Mouse (Mus musculus) left cerebral cortex, adult 18-20 months (tissue): ENCODE results near the gene Kcnc4. TPM values are rescaled to one million over a fixed set of nuclear protein-coding genes. Genes with fewer than 3 reads are reported as not detected.

Experiments used
- DNase-seq, 2 experiments: peaks; one replicate each; pipeline ENCODE4 v3.0.0; 2021 to 2022; ENCODE audit warnings: low spot score in 2 of 2, mixed read lengths in 1 of 2
- long read RNA-seq, 2 experiments: library from polyadenylated mRNA; stranded (forward); transcript quantifications; one replicate each; pipeline ENCODE4 v2.0.0; 2021
- total RNA-seq, 2 experiments: library from RNA; stranded (reverse); gene quantifications; 2 replicates each; pipeline ENCODE4 v1.2.3; 2021

Kcnc4 gene
- total RNA-seq, result 10 to 100 TPM; 70.5 to 75.2 TPM
- long read RNA-seq, experiment 1, transcript Kcnc4-201 (4 exons, 3,667 nt), result major isoform, 44 of 95 reads
- long read RNA-seq, experiment 1, partial matches to known transcripts, result 10 of 95 reads
- long read RNA-seq, experiment 1, other reads (novel, unspliced or antisense), result 41 of 95 reads
- long read RNA-seq, experiment 2, transcript Kcnc4-201 (4 exons, 3,667 nt), result major isoform, 17 of 47 reads
- long read RNA-seq, experiment 2, partial matches to known transcripts, result 11 of 47 reads
- long read RNA-seq, experiment 2, other reads (novel, unspliced or antisense), result 19 of 47 reads

- no peak for DNase-seq
Measured at GRCm38 (mm10) chr3:107459196-107459772, at the start of gene Kcnc4. TSS of gene Kcnc4 (minus strand) at chr3:107459552.

DNA sequence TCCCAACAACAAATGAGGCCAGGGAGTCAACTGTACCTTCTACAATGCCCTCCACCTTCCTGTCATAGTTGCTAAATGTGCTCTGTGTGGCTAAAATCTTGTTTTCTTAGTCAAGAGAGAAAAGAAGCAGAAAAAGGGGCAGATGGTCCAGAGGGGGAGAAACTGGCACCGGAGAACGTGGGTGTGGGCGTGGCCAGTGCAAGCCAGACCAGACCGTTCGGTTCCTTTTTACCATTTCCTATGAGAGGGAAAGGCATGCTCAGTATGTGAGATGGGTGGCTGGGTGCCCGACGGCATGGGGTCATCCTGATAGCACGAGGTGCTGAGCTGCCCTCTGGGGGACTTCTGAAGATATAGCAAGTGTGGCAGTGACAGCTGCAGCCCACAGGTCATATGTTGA, 49.3 kb upstream of the Kcnc4 start:
- DNase-seq, result peak; percentile 57 to 64

DNA sequence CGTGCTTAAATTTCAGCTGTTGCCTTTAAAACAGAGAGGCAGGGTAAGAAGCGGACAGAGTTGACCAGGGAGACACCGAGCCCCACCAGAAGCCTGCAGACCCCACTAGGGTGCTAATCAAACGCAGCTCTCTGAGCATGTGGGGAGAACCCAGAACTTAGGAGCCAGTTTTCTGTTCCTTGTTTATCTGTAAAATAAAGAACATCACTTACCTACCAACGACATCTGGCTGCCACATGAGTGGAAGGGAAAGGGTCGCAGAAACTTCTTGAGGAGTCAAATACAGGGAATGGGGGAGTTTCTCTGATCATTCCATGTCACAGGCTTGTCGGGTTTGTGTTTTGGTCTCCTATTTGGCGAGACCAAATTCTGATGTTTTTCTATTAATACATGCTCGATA, 48.6 kb upstream of the Kcnc4 start:
- DNase-seq, result no peak

GRCm38 (mm10) chr3:107506531-107506930, 47.2 kb upstream of the Kcnc4 start:
- DNase-seq, result no peak

DNA sequence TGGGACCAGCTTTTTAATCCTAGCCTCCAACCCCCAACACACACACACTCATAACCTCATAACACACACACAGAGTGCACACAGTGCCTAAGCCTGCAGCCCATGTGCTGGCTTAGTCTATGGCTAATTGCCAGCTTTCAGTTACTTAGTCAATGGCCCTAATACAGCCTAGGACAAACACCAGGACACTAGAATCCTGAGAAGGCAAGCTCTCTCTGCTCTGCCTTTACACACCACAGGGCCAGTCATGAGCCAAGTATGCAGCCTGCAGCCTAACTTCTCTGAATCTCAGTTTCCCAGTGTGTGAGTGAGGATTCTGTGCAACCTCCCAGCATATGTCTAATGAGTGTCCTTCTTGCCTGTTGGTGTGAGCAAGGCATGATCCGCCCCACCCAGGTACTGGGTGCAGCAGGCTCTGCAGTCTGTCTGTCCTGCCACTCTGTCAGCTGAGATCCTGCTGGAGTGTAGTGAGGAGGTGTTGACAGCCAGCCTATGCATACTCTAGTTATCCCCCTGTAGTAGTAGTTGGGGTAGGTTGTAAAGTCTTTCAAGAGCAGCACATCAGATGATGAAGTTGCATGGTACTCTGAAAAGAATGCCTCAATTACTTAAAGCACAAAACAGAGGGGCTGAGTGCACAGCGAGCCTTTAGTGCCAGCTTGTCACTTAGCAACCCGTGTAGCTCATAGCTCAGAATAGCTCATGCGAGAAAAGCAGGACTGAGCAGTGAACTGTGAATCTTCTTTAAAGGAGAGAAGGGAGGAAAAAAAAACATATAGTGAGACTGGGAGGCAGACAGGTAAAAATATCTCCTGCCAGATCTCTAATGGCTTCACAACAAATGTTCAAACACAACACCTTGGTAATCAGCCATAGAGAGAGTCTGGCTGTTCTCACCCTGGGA, 46.4 kb upstream of the Kcnc4 start:
- DNase-seq, result peak in 1 of 2 experiments; percentile 55

- no peak for DNase-seq
Measured at GRCm38 (mm10) chr3:107504542-107504941, 45.2 kb upstream of the Kcnc4 start.

GRCm38 (mm10) chr3:107503716-107504115, 44.4 kb upstream of the Kcnc4 start:
- DNase-seq, result no peak

DNA sequence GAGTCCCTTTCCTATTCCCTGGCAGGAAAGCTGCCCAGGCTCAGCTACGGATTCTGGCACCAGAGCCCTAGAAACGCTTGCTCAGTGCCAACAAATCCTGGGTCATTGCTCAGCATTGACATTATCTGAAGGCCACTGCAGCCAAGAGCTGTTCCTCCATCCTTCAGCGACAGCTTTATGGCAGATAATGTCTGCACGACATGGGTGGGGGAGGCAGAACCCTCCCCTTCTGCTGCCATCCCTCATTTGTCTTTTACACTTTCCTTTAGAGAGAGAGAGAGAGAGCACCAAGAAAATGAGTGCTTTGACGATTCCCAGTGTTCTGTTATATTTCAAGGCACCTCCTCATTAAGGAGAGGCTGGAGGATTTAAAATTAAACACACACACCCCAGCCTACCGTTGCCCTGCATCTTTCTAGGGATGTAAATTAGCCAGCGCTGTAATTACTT, 42.4 kb upstream of the Kcnc4 start:
- DNase-seq, result peak in 1 of 2 experiments; percentile 44

- no peak for DNase-seq
Measured at GRCm38 (mm10) chr3:107500301-107500700, 40.9 kb upstream of the Kcnc4 start.

- DNase-seq, result no peak
Measured at GRCm38 (mm10) chr3:107496086-107496850, 36.9 kb upstream of the Kcnc4 start.

DNA sequence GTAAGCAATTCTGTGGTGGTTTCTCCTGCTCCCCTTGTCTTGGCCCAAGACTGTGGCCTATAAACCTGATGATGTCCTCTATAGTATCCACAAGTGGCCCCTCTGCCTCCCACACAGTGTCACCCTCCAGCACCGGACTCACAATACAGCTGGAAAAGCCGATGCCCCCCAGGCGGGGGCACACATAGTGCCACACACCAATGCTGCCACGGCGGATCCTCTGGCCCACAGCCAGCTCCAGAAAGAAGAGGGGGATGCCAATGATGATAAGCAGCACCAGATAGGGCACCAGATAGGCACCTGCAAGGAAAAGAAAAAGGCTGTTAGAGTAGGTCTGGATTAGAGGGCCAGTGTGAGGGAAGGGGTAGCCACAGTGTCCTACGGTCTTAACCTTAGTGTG, 36.2 kb upstream of the Kcnc4 start:
- no peak for DNase-seq

GRCm38 (mm10) chr3:107491459-107491858, 32.1 kb upstream of the Kcnc4 start:
- peak; percentile 52 to 69 for DNase-seq

GRCm38 (mm10) chr3:107488637-107489036, 29.3 kb upstream of the Kcnc4 start:
- no peak for DNase-seq

DNA sequence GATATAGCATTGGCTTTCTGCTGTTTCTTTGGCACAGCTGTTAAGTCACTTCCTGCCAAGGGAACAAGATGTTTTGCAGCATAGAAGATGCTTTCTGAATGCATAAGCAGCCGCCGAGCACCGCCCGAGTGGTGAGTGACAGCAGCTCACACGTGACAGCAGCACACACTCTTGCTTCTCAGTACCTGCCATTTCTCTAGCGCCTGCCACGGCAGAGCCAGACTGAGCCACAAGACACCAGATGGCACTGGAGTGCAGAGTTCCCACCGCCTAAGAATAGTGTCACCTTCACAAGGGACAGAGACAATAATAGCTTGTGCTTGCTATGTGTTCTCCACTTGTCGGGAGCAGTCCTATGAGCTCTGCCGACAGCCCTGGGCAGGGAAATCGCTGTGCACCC, 23.9 kb upstream of the Kcnc4 start:
- DNase-seq, result peak; percentile 65 to 82

- no peak for DNase-seq
Measured at GRCm38 (mm10) chr3:107480660-107481059, 21.3 kb upstream of the Kcnc4 start.

DNA sequence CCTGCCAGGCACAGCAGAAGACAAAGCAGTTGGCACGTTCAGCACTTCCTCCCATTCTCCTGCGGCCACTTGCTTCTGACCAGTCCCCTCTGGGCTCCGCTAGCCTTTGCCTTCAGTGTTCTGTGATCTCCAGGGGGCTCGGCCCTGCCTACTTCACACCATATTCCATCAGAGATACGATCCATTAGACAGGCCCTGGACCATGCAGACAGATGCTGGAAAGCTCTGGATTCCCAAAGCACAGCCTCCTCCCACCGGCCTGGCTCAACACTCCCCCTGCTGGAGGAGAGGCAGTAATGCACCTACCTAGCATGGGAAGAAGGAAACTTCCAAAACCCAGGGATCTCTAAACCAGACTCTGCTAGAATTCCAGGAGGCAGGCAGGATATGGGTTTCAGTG, 12.8 kb upstream of the Kcnc4 start:
- DNase-seq, result no peak

DNA sequence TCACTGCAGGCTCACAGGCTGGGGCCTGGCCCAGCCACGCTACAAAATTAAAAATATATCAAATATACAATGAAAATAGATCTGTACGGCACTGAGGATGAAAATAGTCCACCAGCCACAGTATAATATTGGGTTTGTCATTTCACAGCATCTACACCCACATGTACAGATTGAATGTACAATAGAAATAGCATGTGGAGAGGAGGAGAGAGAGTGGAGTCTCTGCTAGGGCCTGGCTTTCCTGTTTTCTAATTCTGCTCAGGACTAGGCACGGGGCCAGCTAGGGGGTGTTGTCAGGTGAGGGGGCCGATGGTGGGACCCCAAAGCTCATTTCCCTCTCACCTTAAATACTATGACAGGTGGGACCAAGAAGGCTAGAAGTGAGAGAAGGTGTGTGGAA, 9.7 kb upstream of the Kcnc4 start:
- no peak for DNase-seq

- DNase-seq, result no peak
Measured at GRCm38 (mm10) chr3:107468106-107468505, 8.8 kb upstream of the Kcnc4 start.

GRCm38 (mm10) chr3:107466577-107466976, 7.2 kb upstream of the Kcnc4 start:
- DNase-seq, result peak; percentile 80 to 84

DNA sequence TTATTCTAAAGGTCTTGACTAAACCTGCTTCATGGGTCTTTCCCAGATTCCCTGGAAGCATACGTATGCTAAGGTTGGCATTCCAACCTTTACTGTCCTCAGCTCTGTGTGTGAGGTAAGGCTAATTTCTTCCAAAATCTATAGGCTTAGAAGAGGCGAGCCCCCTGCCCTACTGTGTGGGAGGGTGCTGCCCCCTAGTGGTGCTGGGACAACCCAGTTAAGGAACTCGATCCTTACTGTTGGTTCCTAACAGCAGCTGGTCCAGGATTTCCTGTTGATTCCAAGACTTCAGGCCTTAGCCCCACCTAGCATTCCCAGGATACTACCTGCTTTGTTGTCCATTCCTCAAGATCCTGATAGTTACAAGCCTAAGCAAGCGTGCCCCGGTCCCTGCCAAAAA, 2.8 kb upstream of the Kcnc4 start:
- peak; percentile 83 to 93 for DNase-seq
